Mouse (Mus musculus): ENCODE data around the gene Lmntd1.

Lmntd1 gene

GRCm38 (mm10) chr6:145380961-145381360, 233.2 kb downstream of the Lmntd1 start:
- no peak for DNase-seq (ENCODE audit: extremely low spot score, low spot score)

GRCm38 (mm10) chr6:145379175-145379574, 234.9 kb downstream of the Lmntd1 start:
- DNase-seq (ENCODE audit: extremely low spot score, low spot score) = no peak

- DNase-seq (ENCODE audit: extremely low spot score, low spot score) = no peak
These were observed 235.4 kb downstream of the Lmntd1 start for GRCm38 (mm10) chr6:145378689-145379088.

GRCm38 (mm10) chr6:145374372-145374771, 239.7 kb downstream of the Lmntd1 start:
- no peak for DNase-seq (ENCODE audit: extremely low spot score, low spot score)

GRCm38 (mm10) chr6:145373712-145374221, 240.4 kb downstream of the Lmntd1 start:
- DNase-seq (ENCODE audit: extremely low spot score, low spot score) = no peak

GRCm38 (mm10) chr6:145372066-145372465, 242.1 kb downstream of the Lmntd1 start:
- no peak for DNase-seq (ENCODE audit: extremely low spot score, low spot score)

- no peak for DNase-seq (ENCODE audit: extremely low spot score, low spot score)
These were observed 242.5 kb downstream of the Lmntd1 start for GRCm38 (mm10) chr6:145371586-145371985.

- no peak for DNase-seq (ENCODE audit: extremely low spot score, low spot score)
These were observed 243.8 kb downstream of the Lmntd1 start for GRCm38 (mm10) chr6:145370302-145370701.

GRCm38 (mm10) chr6:145369290-145369689, 244.8 kb downstream of the Lmntd1 start:
- no peak for DNase-seq (ENCODE audit: extremely low spot score, low spot score)

GRCm38 (mm10) chr6:145366488-145366887, 247.6 kb downstream of the Lmntd1 start:
- no peak for DNase-seq (ENCODE audit: extremely low spot score, low spot score)

- DNase-seq (ENCODE audit: extremely low spot score, low spot score) = no peak
These were observed 250.4 kb downstream of the Lmntd1 start for GRCm38 (mm10) chr6:145363698-145364097.

- DNase-seq (ENCODE audit: extremely low spot score, low spot score) = no peak
These were observed 252.9 kb downstream of the Lmntd1 start for GRCm38 (mm10) chr6:145361109-145361694.

GRCm38 (mm10) chr6:145359470-145360430, 254.4 kb downstream of the Lmntd1 start:
- peak; percentile 50 for DNase-seq (ENCODE audit: extremely low spot score, low spot score)

GRCm38 (mm10) chr6:145358001-145358400, 256.1 kb downstream of the Lmntd1 start:
- no peak for DNase-seq (ENCODE audit: extremely low spot score, low spot score)

- no peak for DNase-seq (ENCODE audit: extremely low spot score, low spot score)
These were observed 260.3 kb downstream of the Lmntd1 start for GRCm38 (mm10) chr6:145353806-145354205.

- DNase-seq (ENCODE audit: extremely low spot score, low spot score) = no peak
These were observed 261.4 kb downstream of the Lmntd1 start for GRCm38 (mm10) chr6:145352705-145353104.

GRCm38 (mm10) chr6:145348196-145348915, 265.8 kb downstream of the Lmntd1 start:
- DNase-seq (ENCODE audit: extremely low spot score, low spot score) = no peak

GRCm38 (mm10) chr6:145347641-145348040, 266.5 kb downstream of the Lmntd1 start:
- DNase-seq (ENCODE audit: extremely low spot score, low spot score) = no peak

- no peak for DNase-seq (ENCODE audit: extremely low spot score, low spot score)
These were observed 267.1 kb downstream of the Lmntd1 start for GRCm38 (mm10) chr6:145346789-145347557.

GRCm38 (mm10) chr6:145346305-145346704, 267.8 kb downstream of the Lmntd1 start:
- DNase-seq (ENCODE audit: extremely low spot score, low spot score) = no peak

GRCm38 (mm10) chr6:145344719-145345118, 269.4 kb downstream of the Lmntd1 start:
- no peak for DNase-seq (ENCODE audit: extremely low spot score, low spot score)
